Mouse (Mus musculus) right cerebral cortex, postnatal 4 days (tissue): Measurements from ENCODE around the gene Vmn1r15.

ENCODE experiments used
- DNase-seq: peaks from one replicate; pipeline ENCODE4 v3.0.0-alpha.2; 2022

Vmn1r15 gene

DNA sequence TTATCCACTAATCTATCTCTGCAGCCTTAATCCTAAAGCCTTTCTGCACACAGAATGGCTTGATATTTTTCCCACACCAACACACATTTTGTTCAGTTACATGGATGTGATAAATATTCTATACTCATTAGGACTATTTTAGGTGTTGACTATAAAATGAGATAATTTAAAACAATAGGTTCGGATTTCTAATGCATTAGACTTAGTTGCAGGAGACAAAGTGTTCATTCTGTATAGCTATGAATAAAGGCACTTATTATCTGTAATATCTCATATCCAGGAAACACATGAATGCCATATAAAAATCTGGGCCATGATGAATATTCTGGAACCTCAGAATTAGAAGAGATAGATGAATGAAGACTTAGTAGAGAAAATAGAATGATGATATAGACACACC is at the start of gene Vmn1r15:
Gene Vmn1r15, plus strand, starts transcription at position 301 of the 400 bp plus-strand sequence.
- DNase-seq: no peak

GRCm38 (mm10) chr6:57231386-57231785 is 26.4 kb upstream of the Vmn1r15 start, which contains the start of gene Vmn1r14:
Gene Vmn1r14, plus strand, starts transcription at chr6:57231686.
- no peak for DNase-seq

DNA sequence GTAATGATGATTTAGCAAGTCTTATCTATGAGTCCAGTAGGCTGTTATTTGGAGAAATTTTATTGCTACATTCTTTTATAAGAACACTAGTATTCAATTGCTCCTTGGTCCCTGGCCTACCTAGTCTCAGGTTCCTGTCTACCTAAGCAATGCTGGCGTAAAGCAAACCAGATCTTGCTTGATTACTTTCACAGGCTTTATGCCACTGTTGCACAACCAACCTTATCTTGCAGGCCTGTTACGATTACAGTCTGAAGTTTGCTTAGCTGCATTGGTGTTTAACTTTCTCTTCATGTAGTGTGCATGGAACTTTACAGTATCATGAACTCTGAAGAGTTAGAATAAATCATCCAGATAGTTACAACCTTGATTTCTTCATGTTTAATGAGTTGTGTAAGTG is 3.2 kb downstream of the Vmn1r15 start:
- no peak for DNase-seq

- no peak for DNase-seq
Observed at GRCm38 (mm10) chr6:57271881-57272280, 14.1 kb downstream of the Vmn1r15 start.

- no peak for DNase-seq
Observed at GRCm38 (mm10) chr6:57272517-57272916, 14.8 kb downstream of the Vmn1r15 start.

- DNase-seq: no peak
Observed at GRCm38 (mm10) chr6:57278952-57279351, 21.2 kb downstream of the Vmn1r15 start.
